Mouse (Mus musculus): ENCODE measurements around the gene Aff1. TPM values are rescaled to one million over a fixed set of nuclear protein-coding genes. Genes with fewer than 3 reads are reported as not detected.

Aff1 gene
- polyA plus RNA-seq, 1 experiment from 2014 or later: 5.3 TPM

GRCm38 (mm10) chr5:103744531-103744930 is 52.4 kb downstream of the Aff1 start:
- no peaks in the 10 kb centered on the region for H3K36me3 ChIP-seq
- 81% methylated on average over 6 of the region's 6 CpGs for WGBS
- no peak for ATAC-seq (ENCODE audit: low FRiP score, low read depth)

DNA sequence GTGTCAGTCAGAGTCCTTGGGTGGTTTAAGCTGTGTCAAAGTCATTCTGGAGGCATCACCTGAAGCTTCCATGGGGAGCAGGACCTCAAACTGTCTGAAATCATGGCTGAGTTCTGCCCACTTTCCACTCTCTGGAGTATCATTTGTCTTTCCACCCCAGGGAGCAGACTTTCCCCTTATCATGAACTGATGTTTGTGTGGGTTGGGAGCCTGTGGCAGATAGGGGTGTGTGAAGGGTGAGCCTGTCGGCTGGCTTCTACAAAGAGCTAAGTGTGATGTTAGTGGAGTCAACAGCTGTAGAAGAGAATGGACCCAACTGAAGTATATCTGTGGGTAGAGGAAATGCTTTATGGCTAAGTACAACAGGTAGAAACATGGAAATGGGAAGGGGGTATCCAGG is 53.5 kb downstream of the Aff1 start:
- H3K9me3 ChIP-seq: no peaks in the 10 kb centered on the region
- H3K4me2 ChIP-seq (replicated peaks): no peak overlapping the region
- H3K27me3 ChIP-seq: peaks cover 3% of the 10 kb centered on the region; the same call in 1 of the 2 replicates
- peaks cover 4% of the 10 kb centered on the region; the same call in 1 of the 2 replicates for H3K4me1 ChIP-seq
- H3K27ac ChIP-seq (replicated peaks): no peak overlapping the region
- H3K36me3 ChIP-seq: no peaks in the 10 kb centered on the region
- 100% methylated on average over 1 of the region's 1 CpGs for WGBS
- H3K4me3 ChIP-seq: no peak overlapping the region
- no peak for ATAC-seq (ENCODE audit: low FRiP score, low read depth)
- H3K9ac ChIP-seq (replicated peaks): no peak overlapping the region

More at GRCm38 (mm10) chr5:103744531-103744930, 52.4 kb downstream of the Aff1 start:
- Histone ChIP-seq H3K27ac (replicated peaks) (no peak overlapping the region), H3K9me3 (no peaks in the 10 kb centered on the region), H3K4me2 (replicated peaks) (no peak overlapping the region), H3K9ac (replicated peaks) (no peak overlapping the region), H3K4me3 (no peak overlapping the region), H3K27me3 (no peaks in the 10 kb centered on the region), H3K4me1 (no peaks in the 10 kb centered on the region)

DNA sequence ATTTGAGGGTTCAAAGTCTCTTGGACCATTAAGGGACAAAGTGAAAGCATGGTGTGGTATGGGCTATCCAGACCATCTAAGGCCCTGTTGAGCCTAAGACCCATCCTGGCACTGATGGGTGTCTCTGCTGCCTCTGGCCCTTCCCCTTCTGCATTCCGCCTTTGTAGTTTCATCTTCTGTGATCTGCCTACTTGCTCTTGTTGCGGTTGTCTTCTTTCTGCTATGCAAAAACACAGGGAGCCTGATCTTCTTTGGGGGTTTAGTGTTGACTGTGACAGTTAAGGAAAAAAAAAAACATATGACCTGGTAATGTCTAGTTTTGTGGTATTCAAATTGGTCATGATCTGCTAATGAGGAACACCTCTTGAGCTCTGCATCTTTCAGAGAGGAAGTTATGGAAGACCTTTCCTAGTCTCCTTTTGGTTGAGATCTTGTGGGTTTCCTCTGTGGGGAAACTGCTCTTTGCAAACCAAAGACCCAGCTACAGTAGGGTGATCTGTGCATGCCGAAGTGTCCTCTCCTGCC is 54.4 kb downstream of the Aff1 start:
- Histone ChIP-seq H3K4me3 (no peak overlapping the region), H3K36me3 (no peaks in the 10 kb centered on the region), H3K9ac (replicated peaks) (no peak overlapping the region), H3K27ac (replicated peaks) (no peak overlapping the region), H3K9me3 (no peaks in the 10 kb centered on the region), H3K4me1 (peaks cover 4% of the 10 kb centered on the region; the same call in 1 of the 2 replicates), H3K4me2 (replicated peaks) (no peak overlapping the region), H3K27me3 (peaks cover 12% of the 10 kb centered on the region; the same call in 1 of the 2 replicates)
- no peak for ATAC-seq (ENCODE audit: low FRiP score, low read depth)
- 97% methylated on average over 3 of the region's 3 CpGs for WGBS

GRCm38 (mm10) chr5:103747098-103747497 is 54.9 kb downstream of the Aff1 start:
- Histone ChIP-seq H3K36me3 (no peaks in the 10 kb centered on the region), H3K4me2 (replicated peaks) (no peak overlapping the region), H3K4me1 (peaks cover 4% of the 10 kb centered on the region; the same call in 1 of the 2 replicates), H3K27me3 (peaks cover 14% of the 10 kb centered on the region), H3K27ac (replicated peaks) (no peak overlapping the region), H3K9ac (replicated peaks) (no peak overlapping the region), H3K4me3 (no peak overlapping the region), H3K9me3 (no peaks in the 10 kb centered on the region)
- 86% methylated on average over 2 of the region's 2 CpGs for WGBS
- no peak for ATAC-seq (ENCODE audit: low FRiP score, low read depth)

DNA sequence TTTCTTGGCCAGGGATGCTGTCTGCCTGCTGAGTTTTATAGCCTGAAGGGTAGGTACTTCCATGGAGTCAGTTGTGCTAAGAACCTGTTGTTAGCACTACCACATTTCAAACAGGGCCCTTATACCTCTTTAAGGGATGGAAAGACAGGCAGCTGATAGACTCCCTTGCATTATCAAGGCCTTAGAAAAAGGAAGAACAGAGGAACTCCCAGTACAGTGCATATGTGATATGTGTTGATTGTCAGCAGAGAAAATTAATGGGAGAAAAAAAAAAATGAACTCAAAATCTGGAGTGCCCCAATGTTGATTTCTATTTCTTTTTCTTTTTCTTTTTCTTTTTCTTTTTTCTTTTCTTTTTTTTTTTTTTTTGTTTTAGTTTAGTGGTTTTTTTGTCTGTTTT is 56.2 kb downstream of the Aff1 start:
- no peak overlapping the region for H3K27ac ChIP-seq (replicated peaks)
- peaks cover 23% of the 10 kb centered on the region for H3K27me3 ChIP-seq
- H3K9ac ChIP-seq (replicated peaks): no peak overlapping the region
- H3K4me1 ChIP-seq: peaks cover 11% of the 10 kb centered on the region
- H3K4me2 ChIP-seq (replicated peaks): no peak overlapping the region
- H3K4me3 ChIP-seq: no peak overlapping the region
- no peaks in the 10 kb centered on the region for H3K9me3 ChIP-seq
- ATAC-seq (ENCODE audit: low FRiP score, low read depth): no peak
- H3K36me3 ChIP-seq: no peaks in the 10 kb centered on the region

GRCm38 (mm10) chr5:103749465-103750285 is 57.5 kb downstream of the Aff1 start:
- WGBS: 10% methylated on average over 7 of the region's 7 CpGs
- no peak overlapping the region for H3K9ac ChIP-seq (replicated peaks)
- H3K27ac ChIP-seq (replicated peaks): no peak overlapping the region
- no peaks in the 10 kb centered on the region for H3K9me3 ChIP-seq
- peaks cover 11% of the 10 kb centered on the region for H3K4me1 ChIP-seq
- no peak for ATAC-seq (ENCODE audit: low FRiP score, low read depth)
- H3K4me3 ChIP-seq: no peak overlapping the region
- no peaks in the 10 kb centered on the region for H3K36me3 ChIP-seq
- H3K27me3 ChIP-seq: peaks cover 23% of the 10 kb centered on the region
- H3K4me2 ChIP-seq (replicated peaks): no peak overlapping the region

DNA sequence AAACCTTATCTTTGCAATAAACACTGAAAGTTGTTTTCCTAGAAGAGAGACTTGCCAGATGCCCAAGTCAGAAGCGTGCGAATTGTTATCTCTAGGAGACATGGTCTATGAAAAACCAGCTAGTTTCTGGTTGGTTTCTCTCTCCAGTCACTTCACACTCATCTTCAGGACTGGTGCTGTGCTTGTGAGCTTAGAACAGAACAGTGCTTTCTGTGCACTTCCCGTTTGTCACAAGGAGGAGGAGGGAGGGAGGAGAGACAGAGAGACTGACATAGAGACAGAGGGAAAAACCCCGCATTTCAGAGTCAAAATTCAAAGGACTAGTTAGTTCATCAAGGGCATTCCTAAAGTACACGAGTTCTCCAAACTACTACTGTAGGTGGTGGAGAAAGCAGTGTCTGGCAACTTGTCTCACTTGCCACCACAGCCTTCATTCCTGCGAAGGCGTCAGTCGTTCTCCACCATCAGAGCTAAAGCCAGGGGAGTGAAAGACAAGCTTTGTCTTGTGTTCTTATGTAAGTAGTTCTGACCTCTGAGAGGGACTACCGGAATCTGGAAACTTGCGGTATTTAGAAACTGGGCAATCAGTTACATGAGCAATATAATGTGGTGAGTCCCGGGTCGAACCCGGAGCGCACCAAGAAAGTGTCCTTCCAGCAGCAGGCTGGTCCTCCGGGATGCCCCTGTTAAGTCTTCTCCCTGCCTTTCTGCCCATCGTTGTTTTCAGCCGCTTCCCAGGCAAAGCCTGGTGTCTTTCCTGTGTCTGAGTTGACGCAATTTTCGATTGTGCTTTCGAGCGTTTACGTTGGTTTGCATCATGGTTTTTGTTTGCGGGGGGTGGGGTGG is 60.7 kb downstream of the Aff1 start:
- H3K4me1 ChIP-seq: peaks cover 14% of the 10 kb centered on the region
- peak overlapping the region; percentile 79 for H3K9ac ChIP-seq (replicated peaks)
- H3K27me3 ChIP-seq: peaks cover 43% of the 10 kb centered on the region
- WGBS: 5% methylated on average over 23 of the region's 23 CpGs
- no peaks in the 10 kb centered on the region for H3K36me3 ChIP-seq
- H3K9me3 ChIP-seq: no peaks in the 10 kb centered on the region; the same call in 1 of the 2 replicates
- 0 out of 2 replicates have a peak, but pooled peaks have one; percentile 6 for ATAC-seq (ENCODE audit: low FRiP score, low read depth)
- H3K4me2 ChIP-seq (replicated peaks): peak overlapping the region; percentile 76
- H3K4me3 ChIP-seq: peak overlapping the region; percentile 75
- peak overlapping the region; percentile 78 for H3K27ac ChIP-seq (replicated peaks)

GRCm38 (mm10) chr5:103753511-103754329 is 61.5 kb downstream of the Aff1 start:
- no peaks in the 10 kb centered on the region for H3K36me3 ChIP-seq
- peak overlapping the region; percentile 75 for H3K4me3 ChIP-seq
- peaks cover 17% of the 10 kb centered on the region for H3K4me1 ChIP-seq
- peak; percentile 97 for ATAC-seq (ENCODE audit: low FRiP score, low read depth)
- H3K4me2 ChIP-seq (replicated peaks): peak overlapping the region; percentile 76
- H3K9me3 ChIP-seq: no peaks in the 10 kb centered on the region; the same call in 1 of the 2 replicates
- H3K27ac ChIP-seq (replicated peaks): peak overlapping the region; percentile 78
- peak overlapping the region; percentile 79 for H3K9ac ChIP-seq (replicated peaks)
- H3K27me3 ChIP-seq: peaks cover 50% of the 10 kb centered on the region
- under 1% methylated on average over 85 of the region's 86 CpGs for WGBS

GRCm38 (mm10) chr5:103754330-103755134 is 62.4 kb downstream of the Aff1 start:
- peak overlapping the region; percentile 79 for H3K9ac ChIP-seq (replicated peaks)
- no peaks in the 10 kb centered on the region; the same call in 1 of the 2 replicates for H3K9me3 ChIP-seq
- no peak for ATAC-seq (ENCODE audit: low FRiP score, low read depth)
- H3K27me3 ChIP-seq: peaks cover 56% of the 10 kb centered on the region
- WGBS: 4% methylated on average over 40 of the region's 42 CpGs
- H3K27ac ChIP-seq (replicated peaks): peak overlapping the region; percentile 78
- peak overlapping the region; percentile 76 for H3K4me2 ChIP-seq (replicated peaks)
- H3K4me3 ChIP-seq: peak overlapping the region; percentile 75
- peaks cover 17% of the 10 kb centered on the region for H3K4me1 ChIP-seq
- no peaks in the 10 kb centered on the region for H3K36me3 ChIP-seq

DNA sequence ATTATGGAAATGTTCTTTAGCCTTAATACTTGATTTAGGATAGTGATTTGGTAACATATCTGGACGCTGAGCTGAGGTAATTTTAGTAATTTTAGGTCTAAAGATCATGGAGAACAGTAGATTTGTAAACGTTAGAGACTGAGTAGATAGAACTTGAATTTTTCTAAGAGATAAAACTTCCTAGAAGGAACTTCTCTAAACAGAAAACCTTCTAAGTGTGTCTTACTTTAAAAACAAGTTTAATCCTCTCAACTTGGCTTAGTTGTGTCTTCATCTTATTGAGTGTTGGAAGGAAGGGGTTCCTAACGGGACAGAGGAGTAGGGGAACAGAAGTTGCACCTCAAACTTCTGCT is 62.9 kb downstream of the Aff1 start:
- H3K4me1 ChIP-seq: peaks cover 16% of the 10 kb centered on the region
- peak overlapping the region; percentile 75; the same call in 1 of the 2 replicates for H3K4me3 ChIP-seq
- ATAC-seq (ENCODE audit: low FRiP score, low read depth): no peak
- H3K27ac ChIP-seq (replicated peaks): no peak overlapping the region
- H3K4me2 ChIP-seq (replicated peaks): peak overlapping the region; percentile 76
- no peaks in the 10 kb centered on the region for H3K36me3 ChIP-seq
- 0 out of 2 replicates have a peak overlapping the region, but pooled peaks have one; percentile 24 for H3K9ac ChIP-seq (replicated peaks)
- 50% methylated on average over 3 of the region's 3 CpGs for WGBS
- no peaks in the 10 kb centered on the region; the same call in 1 of the 2 replicates for H3K9me3 ChIP-seq
- peaks cover 56% of the 10 kb centered on the region for H3K27me3 ChIP-seq

All from midbrain, embryonic 12.5 days (tissue).